Comparison of ENCODE assay signal across 23 mouse cellular contexts in the genomic region with DNA sequence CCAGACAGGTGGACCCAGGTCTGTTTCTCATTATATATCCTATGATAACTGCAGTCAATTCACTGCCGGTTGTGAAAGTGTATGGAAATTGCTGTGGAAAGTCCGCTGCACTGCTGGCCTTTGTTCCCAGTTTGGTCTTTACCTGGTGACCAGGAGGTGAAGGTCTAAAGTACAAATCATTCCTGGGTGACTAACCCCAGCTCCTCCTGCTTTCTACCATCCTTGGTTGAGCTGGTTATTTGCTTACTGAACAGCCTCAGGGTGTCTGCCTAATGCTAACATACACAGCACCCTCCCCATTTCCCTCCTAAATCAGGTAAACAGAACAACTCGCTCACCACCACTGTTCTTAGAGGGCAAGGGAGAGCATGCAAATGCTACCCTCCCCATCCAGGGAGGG.
A peak's percentile ranks its signal among the peaks of the same experiment; 100 is the strongest.
DNase-seq lines count a peak whose midpoint lies in the region; ATAC-seq and TF ChIP-seq lines count a peak whose summit lies in the region.
"Had no signal": no experiment of that assay in that cellular context is flagged by ENCODE, and none has a peak within 500 bp of the region (broad histone marks: within the 10 kb centered on the region; RNA-seq: fewer than 3 reads in every experiment).

No protein-coding gene starts in this region.

- no peak for TF ChIP-seq EP300 in liver, postnatal 0 days (IDR thresholded peaks at IDR 0.05; ENCODE audit: low read depth)

- H3K4me2 ChIP-seq in liver, postnatal 0 days (ENCODE audit: low read depth, low read length) = no peak overlapping the region
- H3K4me2 ChIP-seq in liver, embryonic 12.5 days = no peak overlapping the region
- H3K4me2 ChIP-seq: forebrain, embryonic 13.5 days; lung, embryonic 14.5 days had no signal

- no peaks in the 10 kb centered on the region for H3K27me3 ChIP-seq in liver, postnatal 0 days (ENCODE audit: insufficient read depth, low read length)
- H3K27me3 ChIP-seq in liver, embryonic 12.5 days (replicated peaks) = no peaks in the 10 kb centered on the region
- H3K27me3 ChIP-seq: CH12.LX; forebrain, embryonic 13.5 days had no signal

- DNase-seq in liver, postnatal 0 days = peak; percentile 18
- DNase-seq in kidney, adult 9 months = peak; percentile 89
- peak; percentile 67 to 84 for DNase-seq in kidney, postnatal 36 days
- DNase-seq in yolk sac, embryonic 10.5 days (ENCODE audit: low spot score) = peak; percentile 66
- no peak for DNase-seq in adrenal gland, postnatal 36 days
- no peak for DNase-seq in cerebellum, adult 9-10 months
- no peak for DNase-seq in cerebellum, postnatal 36 days
- DNase-seq: adrenal gland, postnatal 14 days; cerebellum, adult 11-12 months; cerebellum, postnatal 25 days; gastrocnemius, postnatal 10 days; heart, adult 11 months; left cerebral cortex, postnatal 4 days; liver; lung, embryonic 14.5 days; lung, postnatal 4 days; retina, postnatal 1 day; thymus, postnatal 4 days had no signal

- ATAC-seq in liver, postnatal 0 days = peak; percentile 97
- ATAC-seq in liver, embryonic 12.5 days = no peak
- ATAC-seq: forebrain, embryonic 13.5 days; hindbrain, embryonic 16.5 days had no signal

- TF ChIP-seq CTCF in liver, postnatal 0 days (IDR thresholded peaks at IDR 0.05; ENCODE audit: low read depth) = no peak

- no peak overlapping the region for H3K9ac ChIP-seq in liver, postnatal 0 days (replicated peaks)
- H3K9ac ChIP-seq in liver, embryonic 12.5 days = no peak overlapping the region
- H3K9ac ChIP-seq: forebrain, embryonic 13.5 days; lung, embryonic 14.5 days had no signal

- H3K27ac ChIP-seq in liver, postnatal 0 days (ENCODE audit: low read depth) = no peak overlapping the region
- H3K27ac ChIP-seq in liver, embryonic 12.5 days = no peak overlapping the region
- H3K27ac ChIP-seq: forebrain, embryonic 13.5 days had no signal

- no peaks in the 10 kb centered on the region for H3K36me3 ChIP-seq in liver, postnatal 0 days (replicated peaks; ENCODE audit: insufficient read depth, low read length)
- H3K36me3 ChIP-seq in liver, embryonic 12.5 days = no peaks in the 10 kb centered on the region

- 61% methylated on average over 3 of the region's 3 CpGs for WGBS in liver, postnatal 0 days (ENCODE audit: insufficient replicate concordance)
- WGBS in liver, embryonic 12.5 days (ENCODE audit: insufficient replicate concordance) = 68% methylated on average over 3 of the region's 3 CpGs

- H3K4me1 ChIP-seq in liver, postnatal 0 days (ENCODE audit: insufficient read depth) = no peaks in the 10 kb centered on the region
- H3K4me1 ChIP-seq in liver, embryonic 12.5 days = no peaks in the 10 kb centered on the region
- H3K4me1 ChIP-seq: forebrain, embryonic 13.5 days had no signal

- no peak overlapping the region for H3K4me3 ChIP-seq in liver, postnatal 0 days (ENCODE audit: low read depth, low read length)
- no peak overlapping the region for H3K4me3 ChIP-seq in liver, embryonic 12.5 days
- H3K4me3 ChIP-seq: erythroblast, embryonic 14.5 days; forebrain, embryonic 13.5 days had no signal

- H3K9me3 ChIP-seq in liver, postnatal 0 days (ENCODE audit: low read length) = no peaks in the 10 kb centered on the region
- no peaks in the 10 kb centered on the region for H3K9me3 ChIP-seq in liver, embryonic 12.5 days (replicated peaks)
- H3K9me3 ChIP-seq: forebrain, embryonic 13.5 days had no signal

Comparison
In these comparisons a context has a peak if more than half of its experiments do, and no peak if none do; other contexts are left out.
1. DNase-seq: peak in liver, postnatal 0 days (single experiment), kidney, adult 9 months (single experiment), kidney, postnatal 36 days (2 of 2) and yolk sac, embryonic 10.5 days (single experiment); none in adrenal gland, postnatal 36 days (0 of 2), cerebellum, adult 9-10 months (single experiment) and cerebellum, postnatal 36 days (0 of 2).